Mouse (Mus musculus) thymus, postnatal 36 days (tissue): ENCODE measurements around the gene Ceacam14.

Experiments
- DNase-seq, 2 experiments: peaks; one replicate each; pipeline ENCODE4 v3.0.0; 2022; ENCODE audit warnings: mixed read lengths in 2 of 2

Gene Ceacam14

GRCm38 (mm10) chr7:17812333-17812732 is at the start of gene Ceacam14:
Gene Ceacam14, plus strand, starts transcription at chr7:17812633.
- no peak for DNase-seq
